Mouse (Mus musculus) heart, postnatal 36 days (tissue): ENCODE results near the gene Mob3b. TPM values are rescaled to one million over a fixed set of nuclear protein-coding genes. Genes with fewer than 3 reads are reported as not detected.
A peak's percentile ranks its signal among the peaks of the same experiment; 100 is the strongest.
"Not testable (repeated sequence)": the region's sequence is repeated elsewhere in the genome, so short reads cannot be mapped to it uniquely, and the experiment has no call there.

Source experiments
- DNase-seq, 2 experiments: peaks; one replicate each; pipeline ENCODE4 v3.0.0; 2021 to 2022
- intact Hi-C: fragments of 180-260 bp; cut with DNase I; formaldehyde crosslinking; loops from one replicate; pipeline ENCODE4 v1.15.1; 2025
- total RNA-seq, 2 experiments: library from RNA; stranded (reverse); gene quantifications; 2 replicates each; pipeline ENCODE4 v1.2.3; 2021

The Mob3b gene
- total RNA-seq, 2 experiments from 2014 or later: 1.1 to 1.2 TPM

DNA sequence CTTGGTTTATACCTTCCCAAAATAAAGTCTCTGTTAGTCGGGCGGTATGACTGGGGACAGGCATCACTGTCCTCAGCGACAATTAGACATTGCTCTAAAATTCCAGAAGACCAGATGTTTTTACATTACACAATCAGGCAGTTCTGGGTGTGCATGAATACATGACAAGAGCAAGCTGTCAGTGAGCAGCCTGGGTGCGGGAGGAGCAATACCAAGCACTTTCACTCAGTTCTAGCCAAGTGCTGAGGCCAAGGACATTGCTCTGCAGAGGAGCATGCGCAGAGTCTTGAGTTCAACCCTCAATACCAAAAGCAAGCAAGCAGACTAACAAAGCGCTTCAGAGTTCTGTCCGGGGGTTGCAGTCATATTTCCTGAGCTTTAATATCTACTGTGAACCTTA lies 249.2 kb downstream of the Mob3b start:
- intact Hi-C loops: no loop called here
- peak; percentile 22 to 44 for DNase-seq

DNA sequence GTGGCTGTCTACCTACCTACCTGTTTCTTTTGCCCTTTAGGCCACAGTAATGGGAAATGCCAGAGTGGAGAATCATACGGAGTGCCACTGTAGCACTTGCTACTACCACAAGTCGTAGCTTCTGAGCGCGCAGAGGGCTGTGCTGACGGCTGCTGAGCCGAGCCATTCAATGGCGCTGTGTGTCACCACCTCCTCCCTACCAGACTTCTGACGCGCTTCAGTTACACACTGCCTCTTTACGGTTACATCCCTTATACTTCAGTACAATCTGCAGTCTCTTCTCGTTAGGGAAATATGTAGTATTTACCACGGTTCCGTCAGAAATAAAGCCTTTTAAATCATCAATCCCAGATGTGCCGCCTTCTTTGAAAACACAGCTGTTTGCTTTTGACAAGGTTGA lies 250.3 kb downstream of the Mob3b start:
- DNase-seq: no peak
- intact Hi-C loops: no loop called here

DNA sequence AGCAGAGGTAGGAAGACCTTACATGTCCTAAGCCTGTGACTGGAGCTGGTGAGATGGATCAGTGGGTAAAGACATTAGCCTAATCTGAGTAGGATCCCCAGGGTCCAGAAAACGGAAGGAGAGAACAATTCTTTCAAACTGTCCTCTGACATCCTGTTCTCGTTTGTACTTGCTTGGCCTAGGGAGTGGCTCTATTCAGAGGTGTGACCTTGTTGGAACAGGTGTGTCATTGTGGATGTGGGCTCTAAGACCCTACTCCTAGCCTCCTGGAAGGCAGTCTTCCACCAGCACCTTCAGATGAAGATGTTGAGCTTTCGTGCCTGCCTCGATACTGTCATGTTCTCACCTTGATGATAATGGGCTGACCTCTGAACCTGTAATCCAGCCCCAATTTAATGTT lies 251.1 kb downstream of the Mob3b start:
- intact Hi-C loops: no loop called here

DNA sequence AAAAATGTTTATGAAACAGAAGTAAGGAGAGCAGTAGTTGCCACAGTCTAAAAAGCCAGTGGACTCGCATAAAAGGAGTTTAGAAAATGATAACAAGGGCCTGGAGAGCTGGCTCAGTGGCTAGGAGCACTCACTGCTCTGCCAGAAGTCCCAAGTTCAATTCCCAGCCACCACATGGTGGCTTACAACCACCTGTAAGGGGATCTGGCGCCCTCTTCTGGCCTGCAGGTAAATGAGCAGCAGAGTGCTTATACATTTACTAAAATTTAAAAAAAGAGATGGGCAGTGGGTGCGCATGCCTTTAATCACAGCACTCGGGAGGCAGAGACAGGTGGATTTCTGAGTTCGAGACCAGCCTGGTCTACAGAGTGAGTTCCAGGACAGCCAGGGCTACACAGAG lies 251.9 kb downstream of the Mob3b start:
- intact Hi-C loops: no loop called here
- DNase-seq: no peak

More for the DNA sequence above, 251.1 kb downstream of the Mob3b start:
- no peak for DNase-seq

DNA sequence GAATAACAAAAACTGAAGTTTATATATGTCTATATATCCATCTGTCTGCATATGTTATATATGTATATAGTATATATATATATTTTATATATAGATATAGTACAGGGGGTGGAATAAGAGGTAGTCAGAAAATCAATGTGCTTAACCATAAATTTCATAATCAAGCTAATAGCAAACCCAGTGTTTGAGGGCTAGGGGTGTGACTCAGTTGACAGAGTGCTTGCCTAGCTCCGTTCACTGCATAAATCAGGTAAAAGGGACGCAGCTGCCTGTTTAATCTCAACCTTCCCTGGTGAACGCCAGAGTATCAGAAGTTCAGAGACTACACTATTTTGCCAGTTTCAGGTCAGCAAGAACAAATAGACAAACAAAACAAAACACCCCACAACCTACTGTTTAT lies 255.7 kb downstream of the Mob3b start:
- DNase-seq, intact Hi-C loops: not testable (repeated sequence)

DNA sequence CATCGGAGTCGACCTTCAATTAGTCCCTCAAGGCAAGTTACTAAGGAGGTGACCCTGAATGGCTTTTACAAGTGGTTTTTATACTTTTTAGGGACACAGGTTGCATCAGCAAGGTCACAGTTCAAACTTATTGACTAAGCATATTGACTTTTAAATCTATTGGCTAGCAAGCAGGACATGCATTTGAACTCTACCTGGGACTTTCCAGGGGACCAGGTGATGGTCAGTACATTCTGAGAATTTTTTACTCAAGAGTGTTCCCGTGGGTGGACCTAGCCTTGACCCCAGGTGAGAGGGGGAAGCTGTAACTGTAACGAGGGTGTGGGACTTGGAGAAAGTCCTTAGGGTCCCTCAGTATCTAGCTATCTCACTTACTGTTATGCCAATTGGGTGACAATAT lies 256.1 kb downstream of the Mob3b start:
- intact Hi-C loops: no loop called here
- DNase-seq: no peak

DNA sequence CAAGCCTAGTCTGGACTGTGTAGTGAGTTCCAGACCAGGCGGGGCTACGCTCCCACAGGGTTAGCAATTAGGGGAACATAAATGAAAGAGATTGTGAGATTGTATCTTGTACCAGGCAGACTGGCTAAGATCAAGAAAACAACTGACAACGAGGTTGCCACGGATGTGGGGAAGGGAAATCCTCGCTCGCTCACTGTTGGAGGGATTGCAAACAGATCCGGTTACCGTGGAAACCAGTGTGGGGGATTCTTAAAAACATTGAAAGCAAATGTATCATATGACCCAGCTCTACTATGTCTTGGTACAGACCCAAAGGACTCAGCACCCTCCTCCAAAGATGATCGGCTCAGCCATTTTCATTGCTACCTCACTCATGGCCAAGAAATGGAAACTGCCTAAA lies 257.1 kb downstream of the Mob3b start:
- DNase-seq: no peak
- intact Hi-C loops: no loop called here

DNA sequence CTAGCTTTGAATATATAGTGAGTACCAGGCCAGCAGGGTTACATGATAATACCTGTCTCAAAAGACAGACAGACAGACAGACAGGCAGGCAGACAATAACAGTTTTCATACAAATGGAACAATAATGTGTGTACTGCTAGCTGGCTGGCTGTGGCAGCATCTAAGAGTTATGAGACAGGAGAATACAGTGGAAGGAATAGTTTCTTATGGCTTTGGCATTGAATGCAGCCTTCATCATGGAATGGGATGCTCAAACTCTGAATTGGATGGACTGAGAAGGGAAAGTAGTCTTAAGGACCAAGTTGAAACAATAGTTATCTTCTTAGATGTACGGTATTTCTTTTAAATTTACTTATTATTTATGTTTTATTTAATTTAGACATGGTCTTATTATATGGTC lies 258.0 kb downstream of the Mob3b start:
- intact Hi-C loops: no loop called here
- DNase-seq: no peak

Other genes starting within 250 kb of the Mob3b start
- not detected for gene Ifnk, start 5.4 kb downstream of the Mob3b start, total RNA-seq
- gene C9orf72, start 68.7 kb upstream of the Mob3b start, total RNA-seq: 10 to 100 TPM; 20.6 to 21.2 TPM